Mouse (Mus musculus): ENCODE results near the gene Ccdc191. TPM values are rescaled to one million over a fixed set of nuclear protein-coding genes. Genes with fewer than 3 reads are reported as not detected.

Ccdc191 gene
- 1 to 10 TPM; 3.7 to 5.5 (median 4.5) TPM for total RNA-seq (2022)

DNA sequence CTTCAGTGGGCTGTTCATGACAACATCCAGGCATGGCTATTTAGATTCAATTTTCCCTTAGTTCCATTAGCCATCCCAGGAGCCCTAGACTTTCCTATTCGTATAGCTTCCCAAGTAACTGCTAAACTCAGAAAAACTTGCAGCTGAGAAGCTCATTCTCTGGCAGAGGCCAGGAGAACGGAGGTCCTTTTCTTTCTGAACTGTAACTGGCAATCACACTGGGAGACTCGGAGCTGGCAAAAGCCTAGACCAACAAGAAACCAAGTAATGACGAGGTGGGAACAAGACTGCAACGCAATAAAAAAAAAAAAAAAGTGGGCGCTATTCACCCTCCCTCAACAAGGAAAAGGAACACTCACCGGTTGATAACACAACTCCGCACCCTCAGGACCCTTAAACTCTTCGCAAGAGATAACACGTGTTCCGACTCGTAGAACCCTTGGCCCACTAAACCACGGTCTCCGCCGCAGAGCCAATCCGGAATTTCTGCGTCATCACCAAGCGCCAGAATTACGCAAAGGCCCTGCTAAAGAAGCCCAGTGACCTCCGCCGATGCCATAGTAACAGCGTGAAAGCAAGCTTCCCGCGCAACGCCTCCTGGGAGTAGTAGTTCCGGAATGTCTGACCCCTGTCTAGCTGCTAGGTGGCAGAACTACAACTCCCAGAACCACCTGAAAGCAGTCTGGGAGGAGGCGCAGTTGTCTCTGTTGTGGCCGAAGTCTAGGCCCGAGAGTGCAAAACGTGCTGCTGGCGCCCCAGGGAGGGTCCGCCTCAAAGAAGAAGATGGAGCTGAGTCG is at the start of gene Ccdc191:
Gene Ccdc191 (plus strand): TSS at position 593 of the 797 bp plus-strand sequence.
- peak; percentile 100 for DNase-seq (ENCODE audit: low spot score in 2 of 2)

DNA sequence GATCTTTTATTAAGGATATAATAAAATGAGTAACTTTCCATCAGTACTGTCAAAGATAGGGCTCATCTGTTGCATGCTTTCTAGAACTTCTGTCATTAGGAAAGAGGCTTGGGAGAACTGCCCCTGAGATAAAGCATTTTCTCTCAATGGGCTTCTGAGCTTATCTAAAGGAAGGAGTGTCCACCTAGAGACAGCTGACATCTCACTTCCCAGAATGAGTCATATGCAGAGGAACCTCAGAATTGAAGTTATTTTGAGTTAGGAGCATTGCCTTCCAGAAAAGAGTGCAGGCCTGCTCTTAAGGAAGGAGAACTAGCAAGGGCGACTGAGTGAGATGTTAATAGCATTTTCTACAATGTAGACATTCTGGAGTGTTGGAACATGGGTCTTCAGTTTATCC is 48.4 kb upstream of the Ccdc191 start:
- DNase-seq (ENCODE audit: low spot score in 2 of 2) = no peak

DNA sequence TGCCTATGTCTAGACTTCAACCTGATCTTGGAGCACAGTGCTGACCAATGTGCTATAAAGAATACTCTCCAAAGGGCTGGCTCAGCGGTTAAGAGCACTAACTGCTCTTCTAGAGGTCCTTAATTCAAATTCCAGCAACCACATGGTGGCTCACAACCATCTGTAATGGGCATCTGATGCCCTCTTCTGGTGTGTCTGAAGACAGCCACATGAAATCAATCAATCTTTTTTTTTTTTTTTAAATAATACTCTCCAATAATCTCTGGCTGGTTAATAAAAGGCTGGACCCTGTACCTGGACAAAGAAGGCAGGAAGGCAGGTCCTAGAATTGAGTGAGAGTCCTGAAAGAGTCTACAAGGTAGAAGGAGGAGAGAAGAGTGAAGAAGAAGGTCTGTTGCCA is 39.8 kb upstream of the Ccdc191 start:
- DNase-seq (ENCODE audit: low spot score in 2 of 2) = no peak

DNA sequence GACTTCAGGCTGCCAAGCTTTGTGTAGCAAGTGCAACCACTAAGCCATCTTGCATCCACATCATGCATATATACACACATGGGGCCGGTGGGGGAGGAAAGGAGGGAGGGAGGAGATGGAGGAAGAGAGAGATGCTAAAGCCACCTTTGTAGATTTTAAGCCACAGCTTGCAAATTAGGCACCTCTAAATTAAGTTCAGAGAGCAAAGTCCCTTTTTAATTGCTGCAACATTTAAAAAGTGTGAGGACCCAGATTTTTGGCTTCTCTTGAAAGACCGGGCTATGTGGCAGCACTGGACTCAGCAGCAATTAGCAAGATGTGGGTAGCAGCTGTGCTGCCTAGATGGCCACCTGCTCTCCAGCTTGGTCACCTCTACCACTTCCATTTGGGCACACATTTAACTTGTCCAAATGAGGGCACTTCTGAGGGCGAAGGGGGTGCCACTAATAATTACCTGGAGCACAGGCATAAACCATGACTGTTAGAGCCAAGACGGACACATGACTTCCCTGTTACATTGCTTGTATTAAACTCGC is 30.6 kb upstream of the Ccdc191 start:
- DNase-seq (ENCODE audit: low spot score in 2 of 2) = no peak

DNA sequence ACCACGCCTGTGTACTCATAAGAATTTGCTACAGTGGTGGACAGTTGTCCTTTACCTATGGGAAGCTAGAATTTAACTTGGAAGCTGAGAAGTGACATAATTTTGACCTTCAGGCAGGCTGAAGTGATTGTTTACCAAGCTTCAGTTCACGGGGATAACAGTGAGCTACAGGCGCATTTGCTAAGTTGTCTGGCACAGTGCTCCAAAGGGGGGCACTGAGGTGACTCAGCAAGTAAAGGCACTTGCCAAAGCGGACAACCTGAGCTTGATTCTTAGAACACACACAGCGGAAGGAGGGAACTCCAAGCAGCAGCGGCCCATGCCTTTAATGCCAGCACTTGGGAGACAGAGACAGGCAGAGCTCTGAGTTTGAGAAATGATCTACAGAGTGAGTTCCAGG is 29.0 kb upstream of the Ccdc191 start:
- DNase-seq (ENCODE audit: low spot score in 2 of 2) = no peak

DNA sequence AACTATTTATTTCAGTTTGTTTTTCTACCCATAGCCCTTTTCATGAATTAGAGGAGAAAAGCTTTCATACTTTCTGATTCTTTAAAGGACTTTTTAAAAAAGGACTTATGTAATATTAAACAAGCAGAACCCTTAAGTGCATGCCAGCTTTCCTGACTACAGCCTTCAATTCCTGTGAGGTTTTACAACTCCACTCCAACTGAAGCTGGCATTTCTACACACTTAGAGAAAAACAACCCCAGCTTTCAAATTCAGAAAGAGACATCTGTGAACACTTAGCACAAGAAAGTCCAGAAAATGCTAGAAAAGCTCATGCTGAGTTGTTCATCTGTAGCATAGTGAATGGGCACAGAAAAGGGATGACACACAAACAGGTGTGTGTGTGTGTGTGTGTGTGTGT is 19.8 kb upstream of the Ccdc191 start:
- no peak for DNase-seq (ENCODE audit: low spot score in 2 of 2)

DNA sequence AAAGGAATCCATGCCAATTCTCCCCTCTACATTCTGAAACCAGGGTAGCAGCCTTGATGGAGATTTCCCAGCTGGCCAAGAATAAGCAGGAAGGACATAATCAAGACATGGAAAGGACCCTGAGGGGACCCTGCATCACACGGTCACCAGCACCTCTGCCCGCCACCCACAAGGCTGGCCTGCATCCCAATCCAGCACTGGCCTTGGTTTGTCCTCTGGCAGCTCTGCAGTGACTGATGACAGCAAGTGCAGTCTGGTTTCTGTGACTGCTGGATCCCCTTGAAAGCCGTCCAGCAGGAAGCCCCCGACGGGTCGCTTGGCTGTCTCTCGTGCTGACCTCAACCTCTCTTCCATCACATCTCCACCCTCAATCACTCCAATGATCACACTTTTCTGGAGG is 18.2 kb upstream of the Ccdc191 start:
- DNase-seq (ENCODE audit: low spot score in 2 of 2) = no peak

DNA sequence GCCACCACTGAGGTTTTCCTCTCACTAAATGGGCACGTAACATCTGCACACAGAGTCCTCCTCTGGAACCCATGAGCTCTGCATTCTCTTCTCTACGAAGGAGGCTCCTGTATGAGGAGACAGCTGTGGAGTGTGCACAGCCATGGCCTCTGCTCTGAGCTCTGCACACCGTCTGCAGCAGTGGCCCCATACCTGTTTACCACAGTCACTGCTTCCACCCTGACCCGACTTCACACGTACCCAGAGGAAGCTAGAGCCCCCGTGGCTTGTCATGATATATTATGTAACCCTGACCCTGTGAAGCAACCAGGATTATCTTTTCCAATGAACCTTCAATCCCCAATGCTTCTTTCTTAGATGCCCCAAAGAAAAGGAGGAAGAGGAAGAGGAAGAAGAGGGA is 9.8 kb upstream of the Ccdc191 start:
- DNase-seq (ENCODE audit: low spot score in 2 of 2) = no peak

DNA sequence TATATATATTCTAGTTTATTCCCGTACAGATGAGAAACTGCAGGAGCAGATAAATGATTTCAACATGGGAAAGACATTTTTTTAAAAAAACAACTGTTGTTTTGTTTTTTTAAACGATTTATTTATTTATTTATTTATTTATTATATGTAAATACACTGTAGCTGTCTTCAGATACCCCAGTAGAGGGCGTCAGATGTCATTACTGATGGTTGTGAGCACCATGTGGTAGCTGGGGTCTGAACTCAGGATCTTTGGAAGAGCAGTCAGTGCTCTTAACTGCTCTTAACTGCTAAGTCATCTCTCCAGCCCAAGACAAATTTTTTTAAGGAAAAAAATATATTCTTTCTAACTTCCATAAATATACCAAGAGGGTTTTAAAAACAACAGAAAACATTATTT is 8.0 kb upstream of the Ccdc191 start:
- DNase-seq (ENCODE audit: low spot score in 2 of 2) = no peak

DNA sequence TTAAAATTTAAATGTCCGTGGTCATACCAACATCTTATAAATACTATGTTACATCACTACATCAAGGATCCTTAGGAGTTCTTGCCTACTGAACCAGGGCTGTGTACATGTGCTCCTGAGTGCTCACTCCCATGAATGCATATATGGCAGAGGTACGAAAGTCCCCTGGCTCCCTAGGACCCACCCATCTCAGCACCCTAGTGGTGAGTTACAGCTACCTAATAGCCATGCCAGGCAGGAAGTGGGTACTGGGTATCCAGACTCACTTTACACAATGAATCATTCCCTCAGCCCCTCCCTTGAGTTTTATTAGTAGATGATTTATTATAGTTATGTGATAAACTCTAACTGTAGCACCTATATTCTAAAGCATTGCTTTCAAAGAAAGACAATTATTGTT is 7.3 kb upstream of the Ccdc191 start:
- DNase-seq (ENCODE audit: low spot score in 2 of 2) = no peak

DNA sequence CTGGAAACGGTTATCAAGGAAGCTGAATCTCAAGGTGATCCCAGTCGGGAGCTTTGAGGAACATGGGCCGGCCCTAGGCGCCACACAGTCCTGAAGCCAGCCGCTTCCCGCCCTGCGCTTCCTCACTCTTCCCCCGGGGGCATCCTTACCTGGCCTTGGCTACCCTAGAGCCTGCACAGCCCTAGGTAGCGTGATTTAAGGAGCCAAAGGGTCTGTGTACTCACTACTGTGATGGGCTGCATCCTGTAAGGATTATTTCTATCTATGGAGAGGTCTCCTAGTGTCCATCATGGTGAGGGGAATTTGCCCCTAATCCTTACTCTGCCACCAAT is 371 bp downstream of the Ccdc191 start:
- no peak for DNase-seq (ENCODE audit: low spot score in 2 of 2)

DNA sequence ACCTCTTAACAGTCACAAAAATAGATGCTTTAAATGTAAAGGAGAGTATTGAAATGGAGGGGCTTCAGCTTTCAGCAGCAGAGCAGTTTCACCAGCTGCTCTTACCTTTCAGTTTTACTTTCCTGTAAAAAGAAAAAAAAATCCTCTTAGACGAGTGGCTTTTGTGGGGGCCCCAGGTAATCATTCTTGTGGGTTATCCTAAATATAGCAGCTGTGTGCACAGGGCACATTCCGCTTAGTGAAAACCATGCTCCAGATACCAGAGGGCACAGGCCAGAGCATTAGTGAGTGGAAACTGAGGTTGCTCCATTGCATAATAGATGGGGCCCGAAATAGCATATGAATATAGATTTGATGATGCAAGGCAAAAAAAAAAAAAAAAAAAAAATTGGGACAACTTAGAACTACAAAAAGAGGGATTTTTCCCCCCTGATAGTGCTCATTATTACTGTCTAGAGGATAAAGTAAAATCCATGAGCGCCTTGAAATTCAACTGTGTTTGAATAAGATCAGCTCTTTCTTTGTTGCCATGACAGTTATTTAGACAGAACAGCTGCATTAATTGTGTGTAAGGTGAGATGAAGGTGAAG is 1.2 kb downstream of the Ccdc191 start:
- DNase-seq (ENCODE audit: low spot score in 2 of 2) = no peak

DNA sequence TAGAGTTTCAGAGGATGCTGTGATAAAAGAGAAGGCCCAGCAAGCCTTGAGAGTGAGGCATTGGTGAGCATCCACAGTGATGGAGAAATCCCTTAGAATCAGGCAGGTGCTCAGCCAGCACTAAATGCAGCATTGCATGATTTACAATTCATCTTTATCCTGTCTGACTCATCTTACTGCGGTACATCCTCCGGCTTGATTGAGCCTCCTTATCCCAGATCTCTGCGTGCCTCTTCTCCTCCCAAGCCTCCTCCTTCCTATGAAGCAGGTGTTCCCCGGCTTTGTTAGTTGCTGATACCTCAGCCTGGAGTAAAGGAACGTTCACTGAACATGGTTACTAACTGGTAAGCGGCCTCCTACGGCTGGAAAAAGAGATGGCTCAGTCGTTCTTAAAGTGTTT is 4.9 kb downstream of the Ccdc191 start:
- DNase-seq (ENCODE audit: low spot score in 2 of 2) = no peak

DNA sequence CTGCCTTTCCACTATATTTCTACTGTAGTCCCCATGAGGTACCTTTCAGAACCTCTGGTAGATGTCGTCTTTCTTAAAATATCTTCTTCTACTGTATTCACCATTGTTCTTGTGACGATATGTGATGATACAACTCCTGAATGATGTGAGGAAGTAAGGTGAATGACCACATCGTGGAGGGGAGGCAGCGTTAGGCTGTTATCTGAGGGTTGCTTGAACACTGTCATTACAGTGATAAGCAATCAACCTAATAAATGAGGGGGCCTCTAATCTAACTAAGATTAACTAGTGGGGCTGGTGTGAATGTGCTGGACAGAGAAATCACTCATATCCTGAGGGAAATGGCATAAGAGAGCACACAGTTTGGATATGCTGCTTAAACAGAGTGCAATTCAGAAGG is 10.5 kb downstream of the Ccdc191 start:
- DNase-seq (ENCODE audit: low spot score in 2 of 2) = no peak

DNA sequence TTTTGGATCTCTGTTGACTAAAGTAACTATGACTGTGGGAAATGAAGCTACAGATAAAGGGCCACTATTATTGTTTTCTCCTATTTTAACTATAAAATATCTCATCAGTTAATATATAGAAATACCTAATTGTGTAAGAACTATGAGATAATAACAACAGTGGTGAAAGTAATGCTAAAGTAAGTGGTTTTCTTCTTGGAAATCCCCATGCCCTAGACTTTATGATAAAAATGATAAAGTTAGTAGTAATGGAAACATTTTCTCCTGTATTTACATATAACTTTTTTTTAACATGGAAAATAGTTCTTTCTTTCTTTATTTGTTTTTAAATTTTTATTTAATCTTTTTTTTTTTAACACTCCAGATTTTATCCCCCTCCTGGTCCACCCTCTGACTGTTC is 11.0 kb downstream of the Ccdc191 start:
- no peak for DNase-seq (ENCODE audit: low spot score in 2 of 2)

DNA sequence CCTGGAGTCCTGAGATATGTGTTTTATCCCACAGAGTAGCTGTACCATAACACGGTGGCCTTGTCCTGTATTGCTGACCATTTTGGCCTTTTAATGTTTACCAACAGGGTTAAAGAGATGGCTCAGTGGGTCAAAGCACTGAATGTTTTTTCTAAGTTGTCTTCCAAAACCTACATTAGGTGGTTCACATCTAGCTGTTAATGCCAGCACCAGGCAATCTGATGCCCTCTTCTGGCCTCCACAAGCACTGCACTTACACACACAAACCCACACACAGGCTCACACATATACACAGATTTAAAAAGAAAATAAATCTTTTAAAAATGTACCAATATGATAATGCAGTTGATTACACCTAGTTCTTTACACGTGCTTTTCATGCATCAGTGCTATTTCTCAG is 19.3 kb downstream of the Ccdc191 start:
- no peak for DNase-seq (ENCODE audit: low spot score in 2 of 2)

DNA sequence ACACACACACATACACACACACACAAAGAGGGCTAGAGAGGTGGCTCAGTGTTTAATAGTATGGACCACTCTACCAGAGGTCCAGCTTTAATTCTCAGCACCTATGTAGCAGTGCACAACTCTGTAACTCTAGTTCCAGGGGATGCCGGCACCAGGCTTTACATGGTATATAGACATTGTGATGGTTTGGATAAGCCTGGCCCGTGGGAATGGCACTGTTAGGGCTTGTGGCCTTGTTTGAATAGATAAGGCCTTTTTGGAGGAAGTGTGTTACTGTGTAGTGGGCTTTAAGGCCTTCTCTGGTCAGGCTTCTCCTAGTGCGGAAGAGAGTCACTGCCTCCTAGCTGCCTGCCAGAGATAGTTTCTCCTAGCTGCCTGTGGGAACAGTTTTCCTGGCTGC is 29.3 kb downstream of the Ccdc191 start:
- DNase-seq (ENCODE audit: low spot score in 2 of 2) = no peak

DNA sequence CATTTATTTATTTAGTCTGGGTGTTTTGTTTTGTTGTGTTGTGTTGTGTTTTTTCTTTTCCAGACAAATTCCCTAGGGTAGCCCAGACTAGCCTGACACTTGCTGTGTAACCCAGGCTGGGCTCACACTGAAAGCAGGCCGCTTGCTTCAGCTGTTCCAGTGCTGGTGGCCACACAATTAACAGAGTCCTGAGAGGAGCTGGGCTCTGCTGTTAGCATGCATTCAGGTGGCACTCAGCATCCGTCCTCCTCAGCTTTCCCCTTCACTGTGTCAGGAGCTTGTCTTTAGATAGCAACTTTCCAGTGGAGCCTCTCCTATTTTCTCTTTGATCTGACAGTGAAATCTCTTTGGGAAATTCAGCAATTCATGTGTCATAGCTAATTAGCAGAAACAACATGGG is 32.4 kb downstream of the Ccdc191 start:
- DNase-seq (ENCODE audit: low spot score in 2 of 2) = no peak

DNA sequence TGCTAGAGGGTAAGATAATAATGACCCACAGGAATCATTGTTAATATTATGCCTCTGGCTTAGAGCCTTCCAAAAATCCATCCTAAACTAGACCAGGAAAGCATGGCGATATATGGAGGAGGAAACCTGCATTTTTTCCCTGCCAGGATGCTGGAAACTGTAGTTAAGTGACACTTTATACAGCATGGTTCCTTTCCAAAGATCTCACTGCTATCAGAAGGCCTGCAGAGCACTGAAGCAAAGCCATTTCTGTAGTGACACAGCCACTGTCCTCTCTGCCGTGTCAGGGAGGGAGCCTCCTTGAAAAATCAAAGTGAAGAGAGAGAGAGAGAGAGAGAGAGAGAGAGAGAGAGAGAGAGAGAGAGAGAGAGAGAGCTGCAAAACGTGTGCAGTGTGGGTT is 33.0 kb downstream of the Ccdc191 start:
- no peak for DNase-seq (ENCODE audit: low spot score in 2 of 2)

DNA sequence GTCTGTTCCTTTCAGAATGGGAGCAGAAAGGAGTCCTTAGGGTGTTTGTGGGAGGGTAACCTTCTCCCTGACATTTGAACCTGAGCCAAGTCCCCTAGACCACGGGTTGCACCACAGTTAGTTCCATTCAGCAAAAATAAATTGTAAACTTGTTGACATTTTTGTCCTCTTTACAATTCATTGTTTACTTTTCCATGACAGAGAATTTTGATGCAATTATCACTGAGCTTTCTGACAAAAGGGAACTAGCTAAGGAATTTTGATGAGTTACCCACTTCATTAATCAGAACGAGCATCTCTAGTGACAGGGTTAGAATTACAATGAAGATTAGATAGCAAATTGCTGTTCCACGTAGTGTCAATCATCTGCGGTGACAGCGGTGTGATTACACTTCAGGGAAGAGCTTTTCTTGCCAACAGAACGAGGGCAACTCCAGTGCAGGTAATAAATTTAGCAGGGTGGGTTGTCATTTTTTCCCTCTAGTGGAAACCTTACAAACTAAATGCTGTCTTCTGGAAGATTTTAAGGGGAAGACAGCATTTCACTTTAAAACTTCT is 35.5 kb downstream of the Ccdc191 start:
- DNase-seq (ENCODE audit: low spot score in 2 of 2) = no peak

DNA sequence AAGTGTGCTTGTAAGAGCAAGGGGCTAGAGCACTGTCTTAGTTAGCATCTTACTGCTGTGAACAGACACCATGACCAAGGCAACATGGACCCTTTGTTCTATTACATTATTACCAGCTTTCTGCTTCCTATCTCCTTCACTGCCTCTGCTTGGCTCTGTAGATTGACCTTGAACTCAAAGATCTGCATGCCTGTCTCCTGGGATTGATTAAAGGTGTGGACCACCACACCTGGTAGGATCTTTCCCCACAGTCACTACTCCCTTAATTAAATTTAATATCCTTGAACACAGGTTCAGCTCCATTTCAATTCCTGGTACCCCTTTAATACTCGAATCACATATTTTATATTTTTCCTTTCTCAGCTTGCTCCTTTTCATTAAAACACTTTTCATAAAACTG is 36.2 kb downstream of the Ccdc191 start:
- DNase-seq (ENCODE audit: low spot score in 2 of 2) = no peak

DNA sequence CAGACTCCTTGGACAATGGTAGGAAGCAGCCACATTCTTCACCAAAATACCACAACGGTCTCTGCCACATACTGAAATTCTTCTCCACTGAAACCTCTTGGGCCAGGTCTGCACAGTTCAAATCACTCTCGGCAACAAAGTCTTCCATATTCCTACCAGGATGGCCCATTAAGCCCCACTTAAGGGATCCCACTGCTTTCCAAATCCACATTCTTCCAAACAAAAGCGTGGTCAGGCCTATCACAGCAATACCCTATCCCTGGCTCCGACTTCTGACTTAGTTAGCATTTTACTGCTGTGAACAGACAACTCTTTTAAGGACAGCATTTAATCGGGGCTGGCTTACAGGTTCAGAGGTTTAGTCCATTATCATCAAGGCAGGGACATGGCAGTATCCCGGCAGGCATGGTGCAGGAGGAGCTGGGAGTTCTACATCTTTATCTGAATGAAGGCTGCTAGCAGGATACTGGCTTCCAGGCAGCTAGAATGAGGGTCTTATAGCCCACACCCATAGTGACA is 36.8 kb downstream of the Ccdc191 start, which contains the start of gene Qtrt2:
Gene Qtrt2 (minus strand): TSS at position 469 of the 519 bp plus-strand sequence.
- no peak for DNase-seq (ENCODE audit: low spot score in 2 of 2)

DNA sequence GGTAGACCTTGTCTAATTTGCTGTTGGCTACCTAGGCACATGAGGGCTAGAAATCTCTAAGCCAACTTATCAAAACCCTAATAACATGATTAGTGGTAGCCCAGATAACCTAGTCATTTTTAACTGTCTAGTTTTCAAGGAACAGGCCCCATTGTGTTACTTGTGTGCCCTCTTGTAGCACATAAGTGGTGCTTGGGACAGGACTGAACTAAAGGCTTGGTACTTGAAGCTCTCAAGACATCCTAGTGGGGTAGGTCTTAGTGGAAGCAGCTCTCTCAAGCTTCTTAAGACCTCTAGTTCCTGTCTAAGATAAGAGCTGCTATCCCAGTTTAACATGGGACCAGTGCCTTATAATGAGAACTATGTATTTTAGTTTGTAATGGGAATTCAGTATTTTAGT is 41.0 kb downstream of the Ccdc191 start:
- DNase-seq (ENCODE audit: low spot score in 2 of 2) = no peak
